ENCODE assay signal across 16 mouse cellular contexts in the genomic region with DNA sequence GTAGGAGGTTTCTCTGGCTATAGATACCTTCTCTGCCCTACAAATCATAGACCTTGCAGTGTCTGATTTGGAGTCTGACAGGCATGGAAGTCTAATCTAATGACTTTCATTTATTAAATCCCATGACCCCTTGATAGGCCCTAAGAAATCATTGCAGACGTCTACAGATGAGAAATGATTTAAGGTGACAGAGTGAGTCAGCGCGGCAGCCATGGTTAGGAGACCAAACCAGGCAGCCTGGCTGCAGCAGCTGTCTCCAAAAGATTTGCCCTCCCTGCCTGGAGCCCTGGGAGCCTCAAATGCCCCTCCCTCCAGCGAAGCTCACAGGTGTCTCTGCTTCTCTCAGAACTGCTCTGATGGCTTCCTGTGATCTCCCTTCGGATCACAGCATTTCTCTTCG. TPM values are rescaled to one million over a fixed set of nuclear protein-coding genes. Genes with fewer than 3 reads are reported as not detected.
A peak's percentile ranks its signal among the peaks of the same experiment; 100 is the strongest.
DNase-seq lines count a peak whose midpoint lies in the region.
"Had no signal": no experiment of that assay in that cellular context is flagged by ENCODE, and none has a peak within 500 bp of the region (broad histone marks: within the 10 kb centered on the region; RNA-seq: fewer than 3 reads in every experiment).

No protein-coding gene starts in this region.

- peak; percentile 54 for DNase-seq in adrenal gland, adult 2 months
- DNase-seq in adrenal gland, adult 18-20 months (ENCODE audit: low spot score in 2 of 2), result no peak
- DNase-seq in adrenal gland, postnatal 25 days, result peak; percentile 31
- no peak for DNase-seq in adrenal gland, adult 8-10 months
- peak; percentile 62 for DNase-seq in MN1 (ENCODE audit: low spot score)
- DNase-seq: B cell, adult 2 months; cerebellum, adult 11 months; cerebellum, adult 18-20 months; cerebellum, adult 8-10 months; cerebellum, adult 9-11 months; cerebellum, postnatal 14 days; cerebellum, postnatal 36 days; embryo, embryonic 11 days had no signal

RNA-seq across cellular contexts. Expression of gene Tub, which starts 46.0 kb away (rescaled TPM):
- 10 to 100 TPM; 25.9 to 41.5 TPM for total RNA-seq in adrenal gland, adult 2 months (2021)
- polyA plus RNA-seq in adrenal gland, adult 2 months (2012; rRNA removed), result 13.1 and 26.2 TPM in 2 replicates
- total RNA-seq in adrenal gland, adult 18-20 months (2021), result 10 to 100 TPM; 32.5 to 37.9 TPM
- total RNA-seq in adrenal gland, postnatal 25 days (2021), result 26.0 and 30.1 TPM in 2 replicates
- total RNA-seq in adrenal gland, adult 8-10 months (2022), result 10 to 100 TPM; 36.0 to 70.2 (median 52.9) TPM
- total RNA-seq: common myeloid progenitor, adult 5-6 weeks had no signal
- polyA plus RNA-seq: erythroblast, embryonic 14.5 days; G1E had no signal

Comparison
In these comparisons a context has a peak if more than half of its experiments do, and no peak if none do; other contexts are left out.
1. DNase-seq: peak in adrenal gland, adult 2 months (single experiment), adrenal gland, postnatal 25 days (single experiment) and MN1 (single experiment); none in adrenal gland, adult 18-20 months (0 of 2) and adrenal gland, adult 8-10 months (single experiment).